Comparison of ENCODE assay signal across 11 mouse cellular contexts in genomic region chr11:33180701-33181116, GRCm38 (mm10). TPM values are rescaled to one million over a fixed set of nuclear protein-coding genes. Genes with fewer than 3 reads are reported as not detected.
A peak's percentile ranks its signal among the peaks of the same experiment; 100 is the strongest.
DNase-seq lines count a peak whose midpoint lies in the region; ATAC-seq and TF ChIP-seq lines count a peak whose summit lies in the region.
"Had no signal": no experiment of that assay in that cellular context is flagged by ENCODE, and none has a peak within 500 bp of the region (broad histone marks: within the 10 kb centered on the region; RNA-seq: fewer than 3 reads in every experiment).

No protein-coding gene starts in this region.

- no peak for TF ChIP-seq CTCF in forebrain, postnatal 0 days (IDR thresholded peaks at IDR 0.05; ENCODE audit: low read depth)

- H3K27ac ChIP-seq in heart, embryonic 11.5 days (ENCODE audit: low read depth, low read length): no peak overlapping the region
- no peak overlapping the region for H3K27ac ChIP-seq in ES-E14 (ENCODE audit: insufficient read depth, low read depth, low read length, poor library complexity, severe bottlenecking)
- no peak overlapping the region for H3K27ac ChIP-seq in forebrain, postnatal 0 days (ENCODE audit: low read depth, low read length)
- no peak overlapping the region for H3K27ac ChIP-seq in midbrain, embryonic 11.5 days (ENCODE audit: low read depth, low read length)

- peaks cover 4% of the 10 kb centered on the region; the same call in 1 of the 2 replicates for H3K4me1 ChIP-seq in heart, embryonic 11.5 days (ENCODE audit: control insufficient read depth, insufficient read depth, low read length)
- H3K4me1 ChIP-seq in ES-E14 (ENCODE audit: control insufficient read depth in 2 of 2, insufficient read depth in 2 of 2, low read length in 2 of 2, poor library complexity in 1 of 2): peaks cover 0 to 7% of the 10 kb centered on the region in 2 experiments; a peak in 1 of 4 replicates
- 0 out of 2 replicates have a peak, but pooled peaks cover 4% of the 10 kb centered on the region for H3K4me1 ChIP-seq in forebrain, postnatal 0 days (ENCODE audit: insufficient read depth)
- H3K4me1 ChIP-seq in midbrain, embryonic 11.5 days (ENCODE audit: control insufficient read depth, insufficient read depth, low read length): peaks cover 15% of the 10 kb centered on the region

- WGBS in heart, embryonic 11.5 days (ENCODE audit: insufficient replicate concordance): 1% methylated on average over 18 of the region's 18 CpGs
- 5% methylated on average over 18 of the region's 18 CpGs for WGBS in forebrain, postnatal 0 days
- under 1% methylated on average over 18 of the region's 18 CpGs for WGBS in midbrain, embryonic 11.5 days

- 0 out of 2 replicates have a peak overlapping the region, but pooled peaks have one; percentile 6 for H3K9ac ChIP-seq in heart, embryonic 11.5 days (ENCODE audit: low read depth, low read length)
- peak overlapping the region; percentile 54 for H3K9ac ChIP-seq in ES-E14 (ENCODE audit: insufficient read depth, low read depth, low read length, poor library complexity, severe bottlenecking)
- no peak overlapping the region for H3K9ac ChIP-seq in forebrain, postnatal 0 days
- H3K9ac ChIP-seq in midbrain, embryonic 11.5 days (ENCODE audit: low read length): peak overlapping the region; percentile 24; the same call in 1 of the 2 replicates

- no peaks in the 10 kb centered on the region for H3K36me3 ChIP-seq in heart, embryonic 11.5 days (ENCODE audit: control insufficient read depth, insufficient read depth, low read length)
- no peaks in the 10 kb centered on the region for H3K36me3 ChIP-seq in ES-E14 (ENCODE audit: control insufficient read depth, insufficient read depth, low read length, poor library complexity, severe bottlenecking)
- no peaks in the 10 kb centered on the region for H3K36me3 ChIP-seq in forebrain, postnatal 0 days (ENCODE audit: insufficient read depth)
- H3K36me3 ChIP-seq in midbrain, embryonic 11.5 days (ENCODE audit: control insufficient read depth, insufficient read depth, low read length): no peaks in the 10 kb centered on the region

- DNase-seq in heart, postnatal 25 days (ENCODE audit: low spot score): no peak
- no peak for DNase-seq in ES-E14 (ENCODE audit: low read depth, low spot score)
- no peak for DNase-seq in forebrain, postnatal 0 days
- DNase-seq in midbrain, embryonic 11.5 days (ENCODE audit: low spot score, missing footprints): peak; percentile 92
- no peak for DNase-seq in thymus, postnatal 25 days
- DNase-seq in cerebellum, adult 18-20 months: no peak
- DNase-seq in cerebellum, adult 9-10 months: no peak
- DNase-seq: adrenal gland, postnatal 10 days; layer of hippocampus, postnatal 36 days had no signal

- peaks cover 31% of the 10 kb centered on the region for H3K27me3 ChIP-seq in heart, embryonic 11.5 days (ENCODE audit: control insufficient read depth, insufficient read depth, low read length)
- H3K27me3 ChIP-seq in forebrain, postnatal 0 days (ENCODE audit: insufficient read depth, low read length): peaks cover 19% of the 10 kb centered on the region
- H3K27me3 ChIP-seq in midbrain, embryonic 11.5 days (ENCODE audit: control insufficient read depth, insufficient read depth, low read length): no peaks in the 10 kb centered on the region; the same call in 1 of the 2 replicates

- no peak for ATAC-seq in heart, embryonic 11.5 days (replicated peaks; ENCODE audit: insufficient number of reproducible peaks, low FRiP score, low TSS enrichment)
- no peak for ATAC-seq in forebrain, postnatal 0 days
- ATAC-seq in midbrain, embryonic 11.5 days (ENCODE audit: low FRiP score): peak; percentile 52

- peak overlapping the region; percentile 33 for H3K4me3 ChIP-seq in heart, embryonic 11.5 days (ENCODE audit: low read depth, low read length)
- H3K4me3 ChIP-seq in ES-E14 (ENCODE audit: insufficient read depth in 1 of 2, low read depth in 1 of 2, low read length in 2 of 2, poor library complexity in 1 of 2, severe bottlenecking in 1 of 2): peak overlapping the region; percentile 41 to 62
- no peak overlapping the region for H3K4me3 ChIP-seq in forebrain, postnatal 0 days (ENCODE audit: low read depth, low read length)
- H3K4me3 ChIP-seq in midbrain, embryonic 11.5 days (ENCODE audit: low read depth, low read length): peak overlapping the region; percentile 20; the same call in 1 of the 2 replicates
- H3K4me3 ChIP-seq: erythroblast, embryonic 14.5 days had no signal

- intact Hi-C loops in heart, postnatal 25 days (cut with DNase I): no loop called here

- H3K9me3 ChIP-seq in heart, embryonic 11.5 days (replicated peaks; ENCODE audit: control insufficient read depth, low read length): no peaks in the 10 kb centered on the region
- no peaks in the 10 kb centered on the region for H3K9me3 ChIP-seq in ES-E14 (ENCODE audit: control insufficient read depth, insufficient read depth, low read depth, low read length)
- H3K9me3 ChIP-seq in forebrain, postnatal 0 days (ENCODE audit: low read length): no peaks in the 10 kb centered on the region
- no peaks in the 10 kb centered on the region for H3K9me3 ChIP-seq in midbrain, embryonic 11.5 days (ENCODE audit: control insufficient read depth, low read length)

- peak overlapping the region; percentile 66 for H3K4me2 ChIP-seq in heart, embryonic 11.5 days
- H3K4me2 ChIP-seq in forebrain, postnatal 0 days (ENCODE audit: low read depth): peak overlapping the region; percentile 31
- H3K4me2 ChIP-seq in midbrain, embryonic 11.5 days: peak overlapping the region; percentile 47

- in situ Hi-C loops in ES-E14 (cut with MboI; ENCODE audit: low sequenced_read_pairs in 2 of 2, unreplicated experiment in 2 of 2): loop anchor here in 1 of 2 experiments (25.0 kb wide), 2 partner anchors 432 to 532 kb away; no protein-coding TSS in a partner anchor

TF ChIP-seq in ES-E14, 5 proteins besides CTCF, POLR2A, EP300 and RAD21:
- TF ChIP-seq ZNF384 (IDR thresholded peaks at IDR 0.05; ENCODE audit: low read depth, low read length): no peak
- no peak for TF ChIP-seq HCFC1 (IDR thresholded peaks at IDR 0.05; ENCODE audit: borderline replicate concordance, insufficient read depth, low read length)
- TF ChIP-seq CHD2 (IDR thresholded peaks at IDR 0.05; ENCODE audit: low read depth, low read length): no peak
- TF ChIP-seq ZC3H11A (IDR thresholded peaks at IDR 0.05; ENCODE audit: borderline replicate concordance, low read depth, low read length): no peak
- no peak for TF ChIP-seq MAFK (IDR thresholded peaks at IDR 0.05; ENCODE audit: insufficient read depth, low read depth, low read length)

RNA-seq across cellular contexts. Expression of gene Npm1, which starts 17.7 kb away (rescaled TPM):
- 632 and 689 TPM in 2 replicates for polyA plus RNA-seq in heart, embryonic 11.5 days (2014; fragmentation: Nextera tagmentation; extraction: Ambion mirVana)
- total RNA-seq in heart, postnatal 25 days (2021): 100 to 1,000 TPM; 138 to 153 TPM
- total RNA-seq in ES-E14 (2012; rRNA removed): 1,823 and 2,502 TPM in 2 replicates
- 452 and 473 TPM in 2 replicates for total RNA-seq in forebrain, postnatal 0 days (2014; rRNA removed)
- 400 and 441 TPM in 2 replicates for polyA plus RNA-seq in forebrain, postnatal 0 days (2015; fragmentation: Nextera tagmentation; extraction: Ambion mirVana)
- 1,003 and 1,036 TPM in 2 replicates for polyA plus RNA-seq in midbrain, embryonic 11.5 days (2014; fragmentation: Nextera tagmentation; extraction: Ambion mirVana)

RNA-seq across cellular contexts. Expression of gene Tlx3, which starts 22.7 kb away (rescaled TPM):
- polyA plus RNA-seq in heart, embryonic 11.5 days (2014; fragmentation: Nextera tagmentation; extraction: Ambion mirVana): not detected in 2 replicates
- not detected for total RNA-seq in heart, postnatal 25 days (2021)
- 0.48 and 0.54 TPM in 2 replicates for total RNA-seq in ES-E14 (2012; rRNA removed)
- total RNA-seq in forebrain, postnatal 0 days (2014; rRNA removed): not detected in 2 replicates
- polyA plus RNA-seq in forebrain, postnatal 0 days (2015; fragmentation: Nextera tagmentation; extraction: Ambion mirVana): not detected in 2 replicates
- 1.9 and 2.9 TPM in 2 replicates for polyA plus RNA-seq in midbrain, embryonic 11.5 days (2014; fragmentation: Nextera tagmentation; extraction: Ambion mirVana)
- total RNA-seq: layer of hippocampus, postnatal 36 days had no signal

RNA-seq across cellular contexts. Expression of gene Fgf18, which starts 33.5 kb away (rescaled TPM):
- 1.8 and 2.5 TPM in 2 replicates for polyA plus RNA-seq in heart, embryonic 11.5 days (2014; fragmentation: Nextera tagmentation; extraction: Ambion mirVana)
- 1 to 10 TPM; 5.1 to 6.0 TPM for total RNA-seq in heart, postnatal 25 days (2021)
- total RNA-seq in ES-E14 (2012; rRNA removed): 1.6 and 4.8 TPM in 2 replicates
- total RNA-seq in forebrain, postnatal 0 days (2014; rRNA removed): 5.9 and 8.1 TPM in 2 replicates
- 3.9 and 5.2 TPM in 2 replicates for polyA plus RNA-seq in forebrain, postnatal 0 days (2015; fragmentation: Nextera tagmentation; extraction: Ambion mirVana)
- polyA plus RNA-seq in midbrain, embryonic 11.5 days (2014; fragmentation: Nextera tagmentation; extraction: Ambion mirVana): 3.9 and 5.2 TPM in 2 replicates
- polyA plus RNA-seq: erythroblast, embryonic 14.5 days had no signal
